Mouse (Mus musculus): ENCODE results near the gene Gm20388. TPM values are rescaled to one million over a fixed set of nuclear protein-coding genes. Genes with fewer than 3 reads are reported as not detected.

The Gm20388 gene
- polyA plus RNA-seq, 1 experiment from 2014 or later = 8.3 TPM

DNA sequence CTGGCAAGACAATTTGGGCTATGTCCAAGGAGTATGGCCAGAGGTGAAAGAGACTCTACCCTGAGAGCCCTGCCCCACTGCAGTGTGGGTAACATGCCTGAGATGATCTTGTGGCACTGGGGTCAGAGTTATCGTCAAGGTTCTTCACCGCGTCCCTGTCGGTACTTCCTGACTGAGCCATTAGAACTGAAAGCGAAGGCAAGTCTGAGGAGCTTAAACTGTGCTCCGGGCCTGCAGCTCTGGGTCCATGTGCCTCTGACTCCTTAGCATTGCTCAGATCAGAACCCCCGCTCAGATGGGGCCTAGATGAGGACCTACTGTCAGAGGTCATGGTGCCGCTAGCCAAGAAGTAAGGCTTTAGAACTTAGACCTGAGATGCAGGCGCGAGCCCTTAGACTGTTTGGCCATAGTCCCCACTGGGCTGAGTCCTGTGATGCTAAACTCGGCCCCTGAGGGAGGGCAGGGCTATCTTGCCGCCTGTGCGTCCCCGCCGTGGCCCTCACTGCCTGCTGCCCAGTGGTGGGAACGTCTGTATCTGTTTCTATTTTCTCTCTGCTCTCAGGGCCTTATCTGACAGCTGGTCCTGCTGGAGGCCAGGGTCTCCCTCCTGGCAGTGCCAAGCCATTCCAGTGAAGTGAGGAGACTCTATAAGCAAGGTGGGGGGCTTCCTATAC, 2389.1 kb downstream of the Gm20388 start:
- H3K27ac ChIP-seq (ENCODE audit: low read depth) = no peak overlapping the region
- WGBS = 64% methylated on average over 16 of the region's 16 CpGs

DNA sequence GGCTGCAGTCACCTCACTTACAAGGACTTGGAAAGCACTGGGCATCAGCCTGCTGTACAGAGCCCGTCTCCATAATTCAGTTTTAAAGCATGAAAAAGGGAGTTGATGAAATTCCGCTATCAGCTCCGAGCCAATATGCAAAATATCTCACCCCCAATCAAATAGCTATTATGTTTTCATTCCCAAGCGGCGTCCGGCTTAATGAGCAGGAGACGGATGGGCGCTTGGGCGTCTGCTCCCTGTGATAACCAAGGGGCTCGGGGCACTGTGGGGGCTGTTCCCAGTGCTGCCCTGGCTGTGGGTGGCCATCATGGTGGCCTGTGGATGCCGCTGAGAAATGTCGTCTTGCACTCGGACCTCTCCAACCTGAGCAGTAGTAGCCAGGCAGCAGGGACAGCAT, 2390.4 kb downstream of the Gm20388 start:
- Histone ChIP-seq H3K27me3 (replicated peaks; ENCODE audit: control insufficient read depth, insufficient read depth, low read length) (no peaks in the 10 kb centered on the region), H3K4me1 (replicated peaks; ENCODE audit: control insufficient read depth, insufficient read depth, low read length) (peaks cover 22% of the 10 kb centered on the region), H3K36me3 (ENCODE audit: control insufficient read depth, insufficient read depth, low read length) (no peaks in the 10 kb centered on the region), H3K27ac (ENCODE audit: low read depth) (no peak overlapping the region), H3K4me2 (ENCODE audit: low read length) (no peak overlapping the region), H3K9ac (ENCODE audit: low read length) (no peak overlapping the region), H3K4me3 (ENCODE audit: low read depth, low read length) (no peak overlapping the region), H3K9me3 (ENCODE audit: control insufficient read depth, low read length) (no peaks in the 10 kb centered on the region)
- no peak for ATAC-seq (replicated peaks; ENCODE audit: low FRiP score, low TSS enrichment, low read depth)
- 85% methylated on average over 13 of the region's 13 CpGs for WGBS
- no peak for DNase-seq (ENCODE audit: low spot score)

More for the DNA sequence above, 2389.1 kb downstream of the Gm20388 start:
- ATAC-seq (replicated peaks; ENCODE audit: low FRiP score, low TSS enrichment, low read depth) (no peak), DNase-seq (ENCODE audit: low spot score) (no peak)
- peaks cover 27% of the 10 kb centered on the region for H3K4me1 ChIP-seq (replicated peaks; ENCODE audit: control insufficient read depth, insufficient read depth, low read length)
- H3K4me2 ChIP-seq (ENCODE audit: low read length) = no peak overlapping the region
- H3K9me3 ChIP-seq (ENCODE audit: control insufficient read depth, low read length) = no peaks in the 10 kb centered on the region
- H3K27me3 ChIP-seq (replicated peaks; ENCODE audit: control insufficient read depth, insufficient read depth, low read length) = no peaks in the 10 kb centered on the region
- H3K4me3 ChIP-seq (ENCODE audit: low read depth, low read length) = no peak overlapping the region
- no peaks in the 10 kb centered on the region for H3K36me3 ChIP-seq (ENCODE audit: control insufficient read depth, insufficient read depth, low read length)
- H3K9ac ChIP-seq (ENCODE audit: low read length) = no peak overlapping the region

DNA sequence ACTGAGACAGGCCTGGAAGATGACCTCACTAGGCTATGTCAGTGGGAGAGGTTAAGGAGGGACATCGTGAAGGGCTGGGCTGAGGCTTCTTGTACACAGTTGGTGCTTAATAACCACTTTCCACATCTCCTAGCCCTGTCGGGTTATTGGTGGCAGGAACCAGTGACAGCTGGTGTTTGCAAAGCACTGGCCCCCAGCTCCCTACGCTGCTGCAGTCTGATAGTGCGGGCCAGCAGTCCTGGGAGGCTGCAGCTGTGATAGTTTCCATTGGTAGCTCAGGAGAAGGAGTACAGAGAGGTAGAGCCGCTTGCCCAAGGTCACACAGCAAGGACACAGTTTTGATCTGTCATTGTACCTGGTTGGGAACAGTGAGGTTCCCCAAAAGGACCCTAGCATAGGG, 2391.2 kb downstream of the Gm20388 start:
- Histone ChIP-seq H3K4me1 (replicated peaks; ENCODE audit: control insufficient read depth, insufficient read depth, low read length) (peaks cover 14% of the 10 kb centered on the region), H3K4me3 (ENCODE audit: low read depth, low read length) (no peak overlapping the region), H3K9me3 (ENCODE audit: control insufficient read depth, low read length) (no peaks in the 10 kb centered on the region), H3K27me3 (replicated peaks; ENCODE audit: control insufficient read depth, insufficient read depth, low read length) (no peaks in the 10 kb centered on the region), H3K9ac (ENCODE audit: low read length) (no peak overlapping the region), H3K4me2 (ENCODE audit: low read length) (no peak overlapping the region), H3K36me3 (ENCODE audit: control insufficient read depth, insufficient read depth, low read length) (no peaks in the 10 kb centered on the region), H3K27ac (ENCODE audit: low read depth) (no peak overlapping the region)
- ATAC-seq (replicated peaks; ENCODE audit: low FRiP score, low TSS enrichment, low read depth) = no peak
- WGBS = 84% methylated on average over 5 of the region's 5 CpGs
- no peak for DNase-seq (ENCODE audit: low spot score)

DNA sequence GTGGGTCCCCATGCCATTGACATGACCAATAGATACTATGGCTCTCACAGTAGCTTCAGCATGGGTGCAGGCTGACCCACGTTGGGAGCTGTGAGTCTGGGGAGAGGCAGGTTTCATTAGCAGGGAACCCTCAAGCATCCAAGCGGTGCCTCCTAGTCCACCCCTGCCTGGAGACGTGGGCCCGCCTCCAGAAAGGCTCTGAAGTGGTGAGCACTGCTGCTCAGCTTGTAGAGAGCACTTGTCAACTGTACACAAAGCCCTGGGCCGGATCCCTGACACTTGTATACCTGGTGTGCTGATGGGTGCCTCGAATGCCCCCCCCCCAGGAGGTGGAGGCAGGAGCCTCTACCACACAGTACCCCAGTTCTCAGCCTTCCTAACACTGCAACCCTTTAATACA, 2392.8 kb downstream of the Gm20388 start:
- H3K9ac ChIP-seq (ENCODE audit: low read length) = no peak overlapping the region
- no peaks in the 10 kb centered on the region for H3K27me3 ChIP-seq (replicated peaks; ENCODE audit: control insufficient read depth, insufficient read depth, low read length)
- DNase-seq (ENCODE audit: low spot score) (no peak), ATAC-seq (replicated peaks; ENCODE audit: low FRiP score, low TSS enrichment, low read depth) (no peak)
- 0 out of 2 replicates have a peak, but pooled peaks cover 4% of the 10 kb centered on the region for H3K4me1 ChIP-seq (replicated peaks; ENCODE audit: control insufficient read depth, insufficient read depth, low read length)
- 71% methylated on average over 6 of the region's 6 CpGs for WGBS
- no peak overlapping the region for H3K4me2 ChIP-seq (ENCODE audit: low read length)
- no peaks in the 10 kb centered on the region for H3K9me3 ChIP-seq (ENCODE audit: control insufficient read depth, low read length)
- no peak overlapping the region for H3K27ac ChIP-seq (ENCODE audit: low read depth)
- H3K4me3 ChIP-seq (ENCODE audit: low read depth, low read length) = no peak overlapping the region
- peaks cover 6% of the 10 kb centered on the region; the same call in 1 of the 2 replicates for H3K36me3 ChIP-seq (ENCODE audit: control insufficient read depth, insufficient read depth, low read length)

DNA sequence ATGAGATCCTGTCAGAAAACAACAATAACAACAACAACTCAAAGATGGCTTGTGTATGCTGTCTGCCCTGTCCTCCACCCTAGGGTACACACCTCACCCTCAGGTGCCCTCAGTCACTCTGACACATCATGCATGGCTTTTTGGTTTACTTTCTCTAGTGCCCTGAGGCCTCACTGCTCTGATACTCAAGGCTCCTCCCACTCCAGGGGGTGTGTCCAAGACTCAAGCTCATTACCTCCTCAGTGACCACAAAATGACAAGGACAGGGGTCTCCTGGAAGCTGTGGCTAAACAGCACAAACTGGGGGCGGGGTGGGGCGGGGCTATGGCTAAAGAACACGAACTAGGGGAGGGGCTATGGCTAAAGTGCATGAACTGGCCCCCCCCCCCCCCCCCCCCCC, 2393.4 kb downstream of the Gm20388 start:
- Histone ChIP-seq H3K4me1 (replicated peaks; ENCODE audit: control insufficient read depth, insufficient read depth, low read length) (0 out of 2 replicates have a peak, but pooled peaks cover 4% of the 10 kb centered on the region), H3K36me3 (ENCODE audit: control insufficient read depth, insufficient read depth, low read length) (peaks cover 6% of the 10 kb centered on the region; the same call in 1 of the 2 replicates), H3K4me3 (ENCODE audit: low read depth, low read length) (no peak overlapping the region), H3K9ac (ENCODE audit: low read length) (no peak overlapping the region), H3K9me3 (ENCODE audit: control insufficient read depth, low read length) (no peaks in the 10 kb centered on the region), H3K27ac (ENCODE audit: low read depth) (no peak overlapping the region), H3K27me3 (replicated peaks; ENCODE audit: control insufficient read depth, insufficient read depth, low read length) (no peaks in the 10 kb centered on the region), H3K4me2 (ENCODE audit: low read length) (no peak overlapping the region)
- ATAC-seq (replicated peaks; ENCODE audit: low FRiP score, low TSS enrichment, low read depth) = no peak
- DNase-seq (ENCODE audit: low spot score) = no peak
- 26% methylated on average over 3 of the region's 3 CpGs for WGBS

DNA sequence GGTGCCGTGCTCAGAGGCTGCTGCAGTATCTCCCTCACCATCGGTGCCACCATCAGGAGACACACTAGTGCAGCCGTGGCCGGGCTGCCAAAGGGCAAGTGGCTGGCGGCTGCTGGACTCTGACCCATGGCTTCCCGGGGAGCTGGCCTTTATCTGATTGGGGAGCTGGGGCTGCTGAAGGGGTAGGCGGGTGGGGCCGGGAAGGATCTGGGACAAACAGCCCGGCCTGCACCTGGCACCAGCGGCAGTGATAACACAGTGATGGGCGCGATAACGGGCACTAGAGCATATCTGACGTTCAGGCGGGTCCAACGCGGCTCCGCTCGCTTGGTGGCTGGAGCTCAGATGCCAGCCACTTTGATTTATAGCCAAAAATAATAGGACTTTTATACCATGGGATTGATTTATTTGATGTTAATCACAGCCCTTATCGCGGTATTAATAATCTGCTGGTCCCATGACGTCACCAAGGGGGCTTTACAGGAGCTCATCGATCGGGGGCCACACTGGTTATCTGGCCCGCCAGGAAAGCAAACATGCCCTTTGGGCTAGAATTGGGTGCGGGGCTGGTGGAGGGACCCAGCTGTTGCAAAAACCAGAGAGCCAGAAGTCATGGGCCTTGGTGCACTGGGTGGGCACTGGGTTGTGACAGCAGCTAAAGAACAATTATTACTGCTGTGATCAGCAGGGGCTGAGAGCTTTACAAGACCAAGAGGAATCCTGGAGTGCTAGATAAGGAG, 2396.2 kb downstream of the Gm20388 start:
- no peak overlapping the region for H3K27ac ChIP-seq (ENCODE audit: low read depth)
- no peak overlapping the region for H3K4me3 ChIP-seq (ENCODE audit: low read depth, low read length)
- H3K9ac ChIP-seq (ENCODE audit: low read length) = no peak overlapping the region
- no peak overlapping the region for H3K4me2 ChIP-seq (ENCODE audit: low read length)
- H3K27me3 ChIP-seq (replicated peaks; ENCODE audit: control insufficient read depth, insufficient read depth, low read length) = no peaks in the 10 kb centered on the region
- WGBS = 73% methylated on average over 26 of the region's 26 CpGs
- peaks cover 6% of the 10 kb centered on the region; the same call in 1 of the 2 replicates for H3K36me3 ChIP-seq (ENCODE audit: control insufficient read depth, insufficient read depth, low read length)
- DNase-seq (ENCODE audit: low spot score) (no peak), ATAC-seq (replicated peaks; ENCODE audit: low FRiP score, low TSS enrichment, low read depth) (peak; percentile 36; the same call in 1 of the 2 replicates)
- H3K4me1 ChIP-seq (replicated peaks; ENCODE audit: control insufficient read depth, insufficient read depth, low read length) = peaks cover 10% of the 10 kb centered on the region; the same call in 1 of the 2 replicates
- H3K9me3 ChIP-seq (ENCODE audit: control insufficient read depth, low read length) = no peaks in the 10 kb centered on the region

DNA sequence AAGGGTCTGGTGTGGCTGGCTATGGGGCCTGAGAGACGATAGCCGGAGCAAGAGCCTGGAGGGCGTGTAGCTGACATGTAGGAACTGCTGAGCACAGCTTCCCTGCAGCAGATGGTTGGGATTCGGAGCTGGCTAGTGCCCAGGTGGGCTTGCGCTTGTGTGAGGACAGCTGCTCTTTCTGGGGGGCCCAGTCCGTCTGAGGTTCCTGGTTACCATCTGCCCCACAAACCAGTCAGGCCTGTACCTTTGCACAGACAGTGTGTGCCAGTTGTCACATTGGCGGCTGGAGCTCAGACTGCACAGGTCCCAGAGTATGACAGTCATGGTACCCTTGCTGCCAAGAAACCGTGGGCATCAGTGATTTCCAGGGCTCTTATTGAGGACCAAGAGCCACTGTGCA, 2397.2 kb downstream of the Gm20388 start:
- 88% methylated on average over 8 of the region's 8 CpGs for WGBS
- peaks cover 10% of the 10 kb centered on the region; the same call in 1 of the 2 replicates for H3K4me1 ChIP-seq (replicated peaks; ENCODE audit: control insufficient read depth, insufficient read depth, low read length)
- H3K27ac ChIP-seq (ENCODE audit: low read depth) = no peak overlapping the region

DNA sequence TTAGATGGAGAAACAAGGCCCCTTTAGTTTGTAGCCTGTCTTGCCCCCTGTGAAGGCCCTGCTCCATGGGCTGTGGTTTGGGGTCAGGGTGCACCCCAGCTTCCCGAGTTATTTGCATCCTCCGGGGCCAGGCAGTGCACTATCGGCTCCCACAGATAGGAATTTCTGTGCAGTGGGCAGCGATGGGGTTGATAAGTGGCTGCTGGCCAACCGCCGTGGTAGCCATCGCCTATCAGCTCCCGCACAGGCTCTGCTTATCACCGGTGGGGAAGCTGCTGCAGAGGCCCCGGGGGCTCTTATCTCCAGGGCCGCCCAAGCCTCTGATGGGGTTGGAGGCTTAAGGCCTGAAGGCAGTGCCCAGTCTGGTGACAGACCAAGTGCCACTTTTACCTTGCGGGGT, 2398.6 kb downstream of the Gm20388 start:
- H3K9me3 ChIP-seq (ENCODE audit: control insufficient read depth, low read length) = no peaks in the 10 kb centered on the region
- no peak for DNase-seq (ENCODE audit: low spot score)
- no peak overlapping the region for H3K27ac ChIP-seq (ENCODE audit: low read depth)
- ATAC-seq (replicated peaks; ENCODE audit: low FRiP score, low TSS enrichment, low read depth) = no peak
- H3K4me2 ChIP-seq (ENCODE audit: low read length) = no peak overlapping the region
- 71% methylated on average over 12 of the region's 12 CpGs for WGBS
- no peak overlapping the region for H3K4me3 ChIP-seq (ENCODE audit: low read depth, low read length)
- H3K36me3 ChIP-seq (ENCODE audit: control insufficient read depth, insufficient read depth, low read length) = peaks cover 6% of the 10 kb centered on the region; the same call in 1 of the 2 replicates
- H3K4me1 ChIP-seq (replicated peaks; ENCODE audit: control insufficient read depth, insufficient read depth, low read length) = peaks cover 13% of the 10 kb centered on the region; the same call in 1 of the 2 replicates
- no peak overlapping the region for H3K9ac ChIP-seq (ENCODE audit: low read length)
- no peaks in the 10 kb centered on the region for H3K27me3 ChIP-seq (replicated peaks; ENCODE audit: control insufficient read depth, insufficient read depth, low read length)

More for the DNA sequence above, 2397.2 kb downstream of the Gm20388 start:
- ATAC-seq (replicated peaks; ENCODE audit: low FRiP score, low TSS enrichment, low read depth) (no peak), DNase-seq (ENCODE audit: low spot score) (no peak)
- Histone ChIP-seq H3K4me2 (ENCODE audit: low read length) (no peak overlapping the region), H3K9ac (ENCODE audit: low read length) (no peak overlapping the region), H3K4me3 (ENCODE audit: low read depth, low read length) (no peak overlapping the region), H3K9me3 (ENCODE audit: control insufficient read depth, low read length) (no peaks in the 10 kb centered on the region), H3K36me3 (ENCODE audit: control insufficient read depth, insufficient read depth, low read length) (peaks cover 6% of the 10 kb centered on the region; the same call in 1 of the 2 replicates), H3K27me3 (replicated peaks; ENCODE audit: control insufficient read depth, insufficient read depth, low read length) (no peaks in the 10 kb centered on the region)
